Mouse (Mus musculus) small intestine, adult 2 months (tissue): ENCODE measurements at regions not wholly inside any gene's neighbourhood (a gene's known extent, or its start where the extent isn't known, plus 50 kb on each side); places are given as distances from the start of the nearest gene placed in this dataset.

Experiments used
- CTCF ChIP-seq: fragments of 200-500 bp; IDR thresholded peaks from 2 replicates; pipeline ENCODE4 v1.5.1; 2012; ENCODE audit warnings: low read depth, mild to moderate bottlenecking, control low read depth, inconsistent platforms, low read length, moderate library complexity, mixed read lengths; ENCODE audit not compliant: insufficient replicate concordance, insufficient read length; ENCODE audit errors: extremely low read depth
- POLR2A ChIP-seq: fragments of 200-500 bp; IDR thresholded peaks from 2 replicates; pipeline ENCODE4 v1.6.1; 2012; ENCODE audit warnings: low read depth, mild to moderate bottlenecking, control low read depth, inconsistent platforms, low read length, moderate library complexity

DNA sequence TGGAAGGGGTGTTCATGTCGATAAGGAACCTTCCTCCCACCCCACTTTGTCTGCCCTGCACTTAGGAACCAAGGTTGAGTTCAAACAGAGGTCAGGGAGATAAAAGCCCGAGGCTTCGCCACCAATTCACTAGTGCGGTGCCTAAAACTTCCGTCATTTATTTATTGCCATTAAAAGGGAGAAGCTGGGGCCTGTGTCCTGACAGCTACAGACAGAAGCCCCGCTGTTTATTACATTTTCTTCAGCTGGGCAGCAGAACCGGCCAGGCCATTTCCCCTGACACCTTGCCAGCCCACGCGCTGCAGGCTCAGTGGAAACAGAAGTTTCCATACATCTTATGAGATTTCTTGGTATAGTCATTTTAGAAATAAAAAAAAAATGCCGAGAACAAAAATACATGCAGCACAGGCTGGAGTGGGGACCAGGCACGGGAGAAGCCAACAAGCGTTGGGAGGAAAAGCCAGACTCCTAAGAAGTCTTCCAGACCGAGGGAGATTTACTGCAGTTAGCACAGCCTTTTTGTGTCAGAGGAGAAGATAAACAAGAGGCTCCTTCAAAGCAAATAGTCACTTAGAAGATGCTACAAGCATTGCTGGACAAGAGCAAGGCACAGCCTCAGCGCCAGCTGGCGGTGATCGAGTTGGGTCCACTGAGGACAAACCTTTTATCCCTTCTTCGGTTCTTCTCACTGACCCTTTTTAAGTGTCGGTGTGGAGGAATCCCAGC, 120.5 kb upstream of the Gm10295 start:
- TF ChIP-seq CTCF, result no peak
- no peak for TF ChIP-seq POLR2A
